Mouse (Mus musculus): Measurements from ENCODE around the gene Cplx3.

- TF ChIP-seq EP300 (optimal IDR thresholded peaks at IDR 0.05) (no peak), CTCF (IDR thresholded peaks at IDR 0.05; ENCODE audit: low read depth) (no peak)
Measured at GRCm38 (mm10) chr9:57593454-57594173, 12.5 kb downstream of the Cplx3 start.
